Mouse (Mus musculus): ENCODE measurements around the gene Gm10563. TPM values are rescaled to one million over a fixed set of nuclear protein-coding genes. Genes with fewer than 3 reads are reported as not detected.

Gm10563 gene
- total and polyA plus RNA-seq, 2 experiments from 2014 or later = not detected

GRCm38 (mm10) chr4:155660641-155661040 is 15.4 kb upstream of the Gm10563 start:
- WGBS = 69% methylated on average over 12 of the region's 12 CpGs
- peaks cover 15% of the 10 kb centered on the region for H3K36me3 ChIP-seq (ENCODE audit: insufficient read depth, low read length)
- no peak for ATAC-seq

GRCm38 (mm10) chr4:155658961-155659360 is 13.8 kb upstream of the Gm10563 start:
- DNase-seq (ENCODE audit: low spot score) (no peak), ATAC-seq (no peak)
- Histone ChIP-seq H3K9me3 (ENCODE audit: low read length) (no peaks in the 10 kb centered on the region), H3K27me3 (ENCODE audit: insufficient read depth, low read length) (peaks cover 11% of the 10 kb centered on the region; the same call in 1 of the 2 replicates), H3K9ac (replicated peaks; ENCODE audit: low read length) (no peak overlapping the region), H3K36me3 (ENCODE audit: insufficient read depth, low read length) (peaks cover 16% of the 10 kb centered on the region), H3K27ac (no peak overlapping the region), H3K4me3 (ENCODE audit: low read length) (no peak overlapping the region), H3K4me1 (ENCODE audit: insufficient read depth, low read length) (no peaks in the 10 kb centered on the region; the same call in 1 of the 2 replicates), H3K4me2 (ENCODE audit: low read depth, low read length) (no peak overlapping the region)
- WGBS = 91% methylated on average over 10 of the region's 10 CpGs
- no peak for TF ChIP-seq CTCF (IDR thresholded peaks at IDR 0.05; ENCODE audit: low read depth)

More at GRCm38 (mm10) chr4:155660641-155661040, 15.4 kb upstream of the Gm10563 start:
- no peak for TF ChIP-seq CTCF (IDR thresholded peaks at IDR 0.05; ENCODE audit: low read depth)
- H3K4me2 ChIP-seq (ENCODE audit: low read depth, low read length) = no peak overlapping the region
- no peak overlapping the region for H3K9ac ChIP-seq (replicated peaks; ENCODE audit: low read length)
- H3K4me3 ChIP-seq (ENCODE audit: low read length) = no peak overlapping the region
- no peak overlapping the region for H3K27ac ChIP-seq
- no peaks in the 10 kb centered on the region for H3K9me3 ChIP-seq (ENCODE audit: low read length)
- H3K27me3 ChIP-seq (ENCODE audit: insufficient read depth, low read length) = 0 out of 2 replicates have a peak, but pooled peaks cover 2% of the 10 kb centered on the region
- no peak for DNase-seq (ENCODE audit: low spot score)
- H3K4me1 ChIP-seq (ENCODE audit: insufficient read depth, low read length) = no peaks in the 10 kb centered on the region

GRCm38 (mm10) chr4:155656214-155656751 is 11.1 kb upstream of the Gm10563 start:
- H3K4me1 ChIP-seq (ENCODE audit: insufficient read depth, low read length) = peaks cover 10% of the 10 kb centered on the region; the same call in 1 of the 2 replicates
- no peak overlapping the region for H3K9ac ChIP-seq (replicated peaks; ENCODE audit: low read length)
- peaks cover 17% of the 10 kb centered on the region; the same call in 1 of the 2 replicates for H3K27me3 ChIP-seq (ENCODE audit: insufficient read depth, low read length)
- no peak overlapping the region for H3K4me2 ChIP-seq (ENCODE audit: low read depth, low read length)
- H3K4me3 ChIP-seq (ENCODE audit: low read length) = no peak overlapping the region
- H3K27ac ChIP-seq = no peak overlapping the region
- DNase-seq (ENCODE audit: low spot score) (no peak), ATAC-seq (no peak)
- 80% methylated on average over 13 of the region's 13 CpGs for WGBS
- peaks cover 15% of the 10 kb centered on the region for H3K36me3 ChIP-seq (ENCODE audit: insufficient read depth, low read length)
- TF ChIP-seq CTCF (IDR thresholded peaks at IDR 0.05; ENCODE audit: low read depth) = no peak
- no peaks in the 10 kb centered on the region for H3K9me3 ChIP-seq (ENCODE audit: low read length)

- H3K36me3 ChIP-seq (ENCODE audit: insufficient read depth, low read length) = peaks cover 31% of the 10 kb centered on the region
- peak overlapping the region; percentile 23 for H3K4me3 ChIP-seq (ENCODE audit: low read length)
- 12% methylated on average over 50 of the region's 52 CpGs for WGBS
- peaks cover 10% of the 10 kb centered on the region; the same call in 1 of the 2 replicates for H3K4me1 ChIP-seq (ENCODE audit: insufficient read depth, low read length)
- H3K4me2 ChIP-seq (ENCODE audit: low read depth, low read length) = peak overlapping the region; percentile 72
- peaks cover 17% of the 10 kb centered on the region; the same call in 1 of the 2 replicates for H3K27me3 ChIP-seq (ENCODE audit: insufficient read depth, low read length)
- TF ChIP-seq CTCF (IDR thresholded peaks at IDR 0.05; ENCODE audit: low read depth) = no peak; the same call in 1 of the 2 replicates
- DNase-seq (ENCODE audit: low spot score) = peak; percentile 47
- peak overlapping the region; percentile 13; the same call in 1 of the 2 replicates for H3K9ac ChIP-seq (replicated peaks; ENCODE audit: low read length)
- H3K9me3 ChIP-seq (ENCODE audit: low read length) = no peaks in the 10 kb centered on the region
- H3K27ac ChIP-seq = no peak overlapping the region
- ATAC-seq = peak; percentile 40
Observed at GRCm38 (mm10) chr4:155654456-155655298, 9.5 kb upstream of the Gm10563 start.

- Histone ChIP-seq H3K9ac (replicated peaks; ENCODE audit: low read length) (0 out of 2 replicates have a peak overlapping the region, but pooled peaks have one; percentile 13), H3K4me1 (ENCODE audit: insufficient read depth, low read length) (peaks cover 10% of the 10 kb centered on the region; the same call in 1 of the 2 replicates), H3K27me3 (ENCODE audit: insufficient read depth, low read length) (peaks cover 17% of the 10 kb centered on the region; the same call in 1 of the 2 replicates), H3K36me3 (ENCODE audit: insufficient read depth, low read length) (peaks cover 36% of the 10 kb centered on the region), H3K9me3 (ENCODE audit: low read length) (no peaks in the 10 kb centered on the region), H3K4me3 (ENCODE audit: low read length) (peak overlapping the region; percentile 23), H3K4me2 (ENCODE audit: low read depth, low read length) (peak overlapping the region; percentile 72), H3K27ac (no peak overlapping the region)
- no peak for TF ChIP-seq CTCF (IDR thresholded peaks at IDR 0.05; ENCODE audit: low read depth)
- WGBS = 14% methylated on average over 6 of the region's 6 CpGs
- peak; percentile 9 for DNase-seq (ENCODE audit: low spot score)
- ATAC-seq = no peak
Observed at GRCm38 (mm10) chr4:155654183-155654455, 8.9 kb upstream of the Gm10563 start.

- Histone ChIP-seq H3K9ac (replicated peaks; ENCODE audit: low read length) (peak overlapping the region; percentile 45; the same call in 1 of the 2 replicates), H3K4me3 (ENCODE audit: low read length) (peak overlapping the region; percentile 37), H3K27me3 (ENCODE audit: insufficient read depth, low read length) (peaks cover 17% of the 10 kb centered on the region; the same call in 1 of the 2 replicates), H3K36me3 (ENCODE audit: insufficient read depth, low read length) (peaks cover 41% of the 10 kb centered on the region), H3K4me1 (ENCODE audit: insufficient read depth, low read length) (peaks cover 10% of the 10 kb centered on the region; the same call in 1 of the 2 replicates), H3K9me3 (ENCODE audit: low read length) (no peaks in the 10 kb centered on the region), H3K27ac (no peak overlapping the region), H3K4me2 (ENCODE audit: low read depth, low read length) (peak overlapping the region; percentile 72)
- peak; percentile 33 for DNase-seq (ENCODE audit: low spot score)
- ATAC-seq = no peak
- TF ChIP-seq CTCF (IDR thresholded peaks at IDR 0.05; ENCODE audit: low read depth) = peak; percentile 45
- WGBS = 8% methylated on average over 31 of the region's 31 CpGs
Observed at GRCm38 (mm10) chr4:155653451-155654182, 8.4 kb upstream of the Gm10563 start.

Data from hindbrain, postnatal 0 days (tissue).